Mouse (Mus musculus): ENCODE measurements around the gene Ccdc102a.

GRCm38 (mm10) chr8:94933918-94934317 is 16.0 kb upstream of the Ccdc102a start:
- no peak for TF ChIP-seq CTCF (IDR thresholded peaks at IDR 0.05; ENCODE audit: low read depth, low read length)
- no peak for TF ChIP-seq POLR2A (IDR thresholded peaks at IDR 0.05; ENCODE audit: insufficient read depth, low read length)

Measured in ES-Bruce4 (cell line).